Mouse (Mus musculus): Measurements from ENCODE around the gene Wnt9a. TPM values are rescaled to one million over a fixed set of nuclear protein-coding genes. Genes with fewer than 3 reads are reported as not detected.

Gene Wnt9a
- total RNA-seq (2021), result 10 to 100 TPM; 14.6 to 24.0 TPM

GRCm38 (mm10) chr11:59306461-59307421 lies at the start of gene Wnt9a:
Gene Wnt9a, plus strand, starts transcription at chr11:59306928.
- intact Hi-C loops (cut with DNase I), result loop anchor here (1.0 to 5.0 kb wide), 3 partner anchors 32 to 176 kb away; no protein-coding TSS in a partner anchor
- DNase-seq (ENCODE audit: low spot score in 2 of 2), result peak; percentile 51 to 54

- intact Hi-C loops (cut with DNase I), result no loop called here
- no peak for DNase-seq (ENCODE audit: low spot score in 2 of 2)
These were observed 47.1 kb upstream of the Wnt9a start for GRCm38 (mm10) chr11:59259647-59260046.

- intact Hi-C loops (cut with DNase I), result no loop called here
- no peak for DNase-seq (ENCODE audit: low spot score in 2 of 2)
These were observed 45.8 kb upstream of the Wnt9a start for GRCm38 (mm10) chr11:59260706-59261493.

- intact Hi-C loops (cut with DNase I), result no loop called here
- no peak for DNase-seq (ENCODE audit: low spot score in 2 of 2)
These were observed 44.4 kb upstream of the Wnt9a start for GRCm38 (mm10) chr11:59262308-59262707.

- intact Hi-C loops (cut with DNase I), result no loop called here
- DNase-seq (ENCODE audit: low spot score in 2 of 2), result peak in 1 of 2 experiments; percentile 10
These were observed 42.7 kb upstream of the Wnt9a start for GRCm38 (mm10) chr11:59263870-59264563.

GRCm38 (mm10) chr11:59264593-59264992 lies 42.1 kb upstream of the Wnt9a start:
- DNase-seq (ENCODE audit: low spot score in 2 of 2), result no peak
- intact Hi-C loops (cut with DNase I), result no loop called here

- intact Hi-C loops (cut with DNase I), result no loop called here
- DNase-seq (ENCODE audit: low spot score in 2 of 2), result no peak
These were observed 41.4 kb upstream of the Wnt9a start for GRCm38 (mm10) chr11:59265154-59265813.

- intact Hi-C loops (cut with DNase I), result no loop called here
- DNase-seq (ENCODE audit: low spot score in 2 of 2), result no peak
These were observed 40.0 kb upstream of the Wnt9a start for GRCm38 (mm10) chr11:59266727-59267126.

- DNase-seq (ENCODE audit: low spot score in 2 of 2), result no peak
- intact Hi-C loops (cut with DNase I), result no loop called here
These were observed 32.5 kb upstream of the Wnt9a start for GRCm38 (mm10) chr11:59274184-59274583.

GRCm38 (mm10) chr11:59276877-59277276 lies 29.9 kb upstream of the Wnt9a start:
- no peak for DNase-seq (ENCODE audit: low spot score in 2 of 2)
- intact Hi-C loops (cut with DNase I), result no loop called here

GRCm38 (mm10) chr11:59278047-59278446 lies 28.7 kb upstream of the Wnt9a start:
- DNase-seq (ENCODE audit: low spot score in 2 of 2), result no peak
- intact Hi-C loops (cut with DNase I), result no loop called here

GRCm38 (mm10) chr11:59282111-59282510 lies 24.6 kb upstream of the Wnt9a start:
- intact Hi-C loops (cut with DNase I), result no loop called here
- DNase-seq (ENCODE audit: low spot score in 2 of 2), result no peak

GRCm38 (mm10) chr11:59282933-59283332 lies 23.8 kb upstream of the Wnt9a start:
- no peak for DNase-seq (ENCODE audit: low spot score in 2 of 2)
- intact Hi-C loops (cut with DNase I), result no loop called here

- intact Hi-C loops (cut with DNase I), result no loop called here
These were observed 22.6 kb upstream of the Wnt9a start for GRCm38 (mm10) chr11:59284146-59284545.

GRCm38 (mm10) chr11:59289706-59290105 lies 17.0 kb upstream of the Wnt9a start:
- intact Hi-C loops (cut with DNase I), result loop anchor here (2.0 kb wide), 1 partner anchor 49 kb away; no protein-coding TSS in a partner anchor
- no peak for DNase-seq (ENCODE audit: low spot score in 2 of 2)

More at GRCm38 (mm10) chr11:59284146-59284545, 22.6 kb upstream of the Wnt9a start:
- no peak for DNase-seq (ENCODE audit: low spot score in 2 of 2)

GRCm38 (mm10) chr11:59290702-59291303 lies 15.9 kb upstream of the Wnt9a start, which contains the start of gene Wnt3a:
Gene Wnt3a, minus strand, starts transcription at chr11:59290752.
- no peak for DNase-seq (ENCODE audit: low spot score in 2 of 2)
- intact Hi-C loops (cut with DNase I), result no loop called here

- intact Hi-C loops (cut with DNase I), result loop anchor here (2.0 kb wide), 1 partner anchor 55 kb away; no protein-coding TSS in a partner anchor
- DNase-seq (ENCODE audit: low spot score in 2 of 2), result no peak
These were observed 13.1 kb upstream of the Wnt9a start for GRCm38 (mm10) chr11:59293616-59294015.

GRCm38 (mm10) chr11:59297941-59298340 lies 8.8 kb upstream of the Wnt9a start:
- intact Hi-C loops (cut with DNase I), result loop anchor here (5.0 kb wide), 1 partner anchor 381 kb away; the partner anchor contains the start of gene Btnl10
- peak in 1 of 2 experiments; percentile 59 for DNase-seq (ENCODE audit: low spot score in 2 of 2)

GRCm38 (mm10) chr11:59300185-59300584 lies 6.5 kb upstream of the Wnt9a start:
- DNase-seq (ENCODE audit: low spot score in 2 of 2), result no peak
- intact Hi-C loops (cut with DNase I), result no loop called here
